Mouse (Mus musculus) thymus, adult 2 months (tissue): Measurements from ENCODE around the gene Nin.

Experiments used
- CTCF ChIP-seq: fragments of 200-500 bp; IDR thresholded peaks from 2 replicates; pipeline ENCODE4 v1.5.1; 2012; ENCODE audit warnings: mild to moderate bottlenecking, control low read depth, low read length, moderate library complexity, borderline replicate concordance; ENCODE audit not compliant: control insufficient read depth, poor library complexity, insufficient read depth; ENCODE audit errors: extremely low read depth
- POLR2A ChIP-seq: fragments of 200-500 bp; IDR thresholded peaks from 2 replicates; pipeline ENCODE4 v1.6.1; 2012; ENCODE audit warnings: mild to moderate bottlenecking, low read length, control low read depth, moderate library complexity; ENCODE audit not compliant: control insufficient read depth, poor library complexity, insufficient read depth; ENCODE audit errors: extremely low read depth

- TF ChIP-seq CTCF (no peak), POLR2A (no peak)
These were observed 54.3 kb downstream of the Nin start for GRCm38 (mm10) chr12:70058956-70059851.
